Mouse (Mus musculus) heart, embryonic 15.5 days (tissue): ENCODE results near the gene Fkbp11. TPM values are rescaled to one million over a fixed set of nuclear protein-coding genes. Genes with fewer than 3 reads are reported as not detected.
A peak's percentile ranks its signal among the peaks of the same experiment; 100 is the strongest.

ENCODE experiments used
- ATAC-seq: fragments of 200-750 bp; cut with Nextera tagmentation; replicated peaks from 2 replicates; pipeline ENCODE4 v1.8.0; 2017; ENCODE audit warnings: low read depth, moderate TSS enrichment; ENCODE audit not compliant: insufficient number of reproducible peaks, insufficient read depth, low FRiP score
- H3K27ac ChIP-seq: fragments of 300-500 bp; sonication (generic); 2 replicates; pipeline ENCODE4 v1.5.1; 2015; ENCODE audit warnings: mild to moderate bottlenecking, inconsistent platforms
- H3K27me3 ChIP-seq: fragments of 300-500 bp; sonication (generic); 2 replicates; pipeline ENCODE4 v1.6.1; 2015; ENCODE audit warnings: inconsistent platforms
- H3K36me3 ChIP-seq: fragments of 300-500 bp; sonication (generic); 2 replicates; pipeline ENCODE4 v1.6.1; 2015; ENCODE audit warnings: mild to moderate bottlenecking, inconsistent platforms
- H3K4me1 ChIP-seq: fragments of 300-500 bp; sonication (generic); replicated peaks from 2 replicates; pipeline ENCODE4 v1.6.1; 2015; ENCODE audit warnings: inconsistent platforms
- H3K4me2 ChIP-seq: fragments of 300-500 bp; sonication (generic); 2 replicates; pipeline ENCODE4 v1.6.1; 2015; ENCODE audit warnings: inconsistent platforms, mild to moderate bottlenecking, moderate library complexity
- H3K4me3 ChIP-seq: fragments of 300-500 bp; sonication (generic); 2 replicates; pipeline ENCODE4 v1.5.1; 2015; ENCODE audit warnings: mild to moderate bottlenecking, inconsistent platforms
- H3K9ac ChIP-seq: fragments of 300-500 bp; sonication (generic); 2 replicates; pipeline ENCODE4 v1.6.1; 2015; ENCODE audit warnings: mild to moderate bottlenecking, inconsistent platforms
- H3K9me3 ChIP-seq: fragments of 300-500 bp; sonication (generic); replicated peaks from 2 replicates; pipeline ENCODE4 v1.6.1; 2016; ENCODE audit warnings: inconsistent platforms
- WGBS: fragments of 180-500 bp; shearing (Covaris S2); methylation state at CpG from one replicate; pipeline ENCODE4 v1.1.7; 2015; ENCODE audit warnings: mixed read lengths; 5-methylcytosine and 5-hydroxymethylcytosine counted together
- polyA plus RNA-seq: library from polyadenylated mRNA; unstranded; fragments of >200 nt; fragmentation: Nextera tagmentation; extraction: Ambion mirVana; gene quantifications from 2 replicates; pipeline ENCODE4 v1.2.1, GENCODE M21; 2015

Fkbp11 gene
- polyA plus RNA-seq, 1 experiment from 2014 or later = 20.9 TPM

- ATAC-seq = no peak
- Histone ChIP-seq H3K9ac (no peak overlapping the region), H3K9me3 (no peaks in the 10 kb centered on the region), H3K4me3 (no peak overlapping the region), H3K4me1 (peaks cover 28% of the 10 kb centered on the region), H3K4me2 (peak overlapping the region; percentile 32), H3K27me3 (no peaks in the 10 kb centered on the region), H3K36me3 (no peaks in the 10 kb centered on the region), H3K27ac (peak overlapping the region; percentile 83)
- WGBS = 49% methylated on average over 7 of the region's 7 CpGs
Observed at GRCm38 (mm10) chr15:98691486-98692147, 36.4 kb downstream of the Fkbp11 start.

GRCm38 (mm10) chr15:98689682-98690081 is 38.3 kb downstream of the Fkbp11 start:
- 78% methylated on average over 2 of the region's 2 CpGs for WGBS
- no peak overlapping the region for H3K4me2 ChIP-seq
- H3K27ac ChIP-seq = no peak overlapping the region
- no peak overlapping the region for H3K9ac ChIP-seq
- no peak overlapping the region for H3K4me3 ChIP-seq
- ATAC-seq = no peak
- no peaks in the 10 kb centered on the region for H3K36me3 ChIP-seq
- no peaks in the 10 kb centered on the region for H3K27me3 ChIP-seq
- H3K4me1 ChIP-seq = peaks cover 24% of the 10 kb centered on the region
- no peaks in the 10 kb centered on the region for H3K9me3 ChIP-seq

GRCm38 (mm10) chr15:98685926-98686325 is 42.1 kb downstream of the Fkbp11 start:
- no peak for ATAC-seq
- H3K4me3 ChIP-seq = no peak overlapping the region
- H3K36me3 ChIP-seq = no peaks in the 10 kb centered on the region
- H3K9me3 ChIP-seq = no peaks in the 10 kb centered on the region
- no peak overlapping the region for H3K4me2 ChIP-seq
- no peaks in the 10 kb centered on the region for H3K27me3 ChIP-seq
- WGBS = 68% methylated on average over 3 of the region's 3 CpGs
- no peak overlapping the region for H3K9ac ChIP-seq
- H3K27ac ChIP-seq = no peak overlapping the region
- peaks cover 8% of the 10 kb centered on the region for H3K4me1 ChIP-seq

GRCm38 (mm10) chr15:98683746-98684145 is 44.3 kb downstream of the Fkbp11 start:
- no peak for ATAC-seq
- 81% methylated on average over 1 of the region's 1 CpGs for WGBS

GRCm38 (mm10) chr15:98683177-98683576 is 44.8 kb downstream of the Fkbp11 start:
- 43% methylated on average over 10 of the region's 10 CpGs for WGBS
- H3K4me2 ChIP-seq = no peak overlapping the region
- 0 out of 2 replicates have a peak, but pooled peaks cover 5% of the 10 kb centered on the region for H3K4me1 ChIP-seq
- H3K36me3 ChIP-seq = no peaks in the 10 kb centered on the region
- no peak for ATAC-seq
- no peak overlapping the region for H3K4me3 ChIP-seq
- no peak overlapping the region for H3K27ac ChIP-seq
- no peaks in the 10 kb centered on the region for H3K27me3 ChIP-seq
- H3K9ac ChIP-seq = no peak overlapping the region
- H3K9me3 ChIP-seq = no peaks in the 10 kb centered on the region

More at GRCm38 (mm10) chr15:98683746-98684145, 44.3 kb downstream of the Fkbp11 start:
- 0 out of 2 replicates have a peak, but pooled peaks cover 5% of the 10 kb centered on the region for H3K4me1 ChIP-seq
- H3K4me3 ChIP-seq = no peak overlapping the region
- no peaks in the 10 kb centered on the region for H3K27me3 ChIP-seq
- H3K9me3 ChIP-seq = no peaks in the 10 kb centered on the region
- no peak overlapping the region for H3K4me2 ChIP-seq
- no peak overlapping the region for H3K27ac ChIP-seq
- H3K9ac ChIP-seq = no peak overlapping the region
- H3K36me3 ChIP-seq = no peaks in the 10 kb centered on the region

- H3K4me3 ChIP-seq = no peak overlapping the region
- 74% methylated on average over 7 of the region's 7 CpGs for WGBS
- H3K27ac ChIP-seq = no peak overlapping the region
- peaks cover 11% of the 10 kb centered on the region for H3K4me1 ChIP-seq
- H3K36me3 ChIP-seq = no peaks in the 10 kb centered on the region
- no peak for ATAC-seq
- H3K4me2 ChIP-seq = no peak overlapping the region
- no peaks in the 10 kb centered on the region for H3K9me3 ChIP-seq
- peaks cover 4% of the 10 kb centered on the region; the same call in 1 of the 2 replicates for H3K27me3 ChIP-seq
- no peak overlapping the region for H3K9ac ChIP-seq
Observed at GRCm38 (mm10) chr15:98681633-98682032, 46.4 kb downstream of the Fkbp11 start.

- H3K27ac ChIP-seq = no peak overlapping the region
Observed at GRCm38 (mm10) chr15:98680660-98681059, 47.3 kb downstream of the Fkbp11 start.

GRCm38 (mm10) chr15:98677977-98678376 is 50.0 kb downstream of the Fkbp11 start:
- no peak overlapping the region for H3K27ac ChIP-seq
- H3K4me1 ChIP-seq = peaks cover 25% of the 10 kb centered on the region
- H3K36me3 ChIP-seq = no peaks in the 10 kb centered on the region
- no peak for ATAC-seq
- peaks cover 32% of the 10 kb centered on the region for H3K27me3 ChIP-seq
- no peak overlapping the region for H3K4me2 ChIP-seq
- no peak overlapping the region for H3K9ac ChIP-seq
- 57% methylated on average over 7 of the region's 7 CpGs for WGBS
- no peaks in the 10 kb centered on the region for H3K9me3 ChIP-seq
- no peak overlapping the region for H3K4me3 ChIP-seq

More at GRCm38 (mm10) chr15:98680660-98681059, 47.3 kb downstream of the Fkbp11 start:
- H3K9me3 ChIP-seq = no peaks in the 10 kb centered on the region
- peaks cover 21% of the 10 kb centered on the region for H3K4me1 ChIP-seq
- H3K9ac ChIP-seq = no peak overlapping the region
- H3K4me2 ChIP-seq = no peak overlapping the region
- no peaks in the 10 kb centered on the region for H3K36me3 ChIP-seq
- 72% methylated on average over 8 of the region's 8 CpGs for WGBS
- H3K4me3 ChIP-seq = no peak overlapping the region
- no peak for ATAC-seq
- peaks cover 14% of the 10 kb centered on the region for H3K27me3 ChIP-seq

GRCm38 (mm10) chr15:98676940-98677728 is 50.9 kb downstream of the Fkbp11 start, which contains the start of gene Rnd1:
Gene Rnd1, minus strand, starts transcription at chr15:98677461.
- Histone ChIP-seq H3K27me3 (peaks cover 32% of the 10 kb centered on the region), H3K27ac (no peak within 1 kb of the TSS), H3K9me3 (no peaks in the 10 kb centered on the region), H3K4me2 (peak within 1 kb of the TSS; percentile 98), H3K9ac (peak within 1 kb of the TSS; percentile 51; the same call in 1 of the 2 replicates), H3K4me3 (peak within 1 kb of the TSS; percentile 54), H3K4me1 (peaks cover 31% of the 10 kb centered on the region), H3K36me3 (no peaks in the 10 kb centered on the region)
- under 1% methylated on average over 37 of the region's 37 CpGs for WGBS
- ATAC-seq = peak; percentile 96

GRCm38 (mm10) chr15:98676471-98676870 is 51.5 kb downstream of the Fkbp11 start:
- H3K9me3 ChIP-seq = no peaks in the 10 kb centered on the region
- no peak overlapping the region for H3K9ac ChIP-seq
- 7% methylated on average over 9 of the region's 9 CpGs for WGBS
- peaks cover 32% of the 10 kb centered on the region for H3K27me3 ChIP-seq
- H3K4me3 ChIP-seq = peak overlapping the region; percentile 54
- H3K4me1 ChIP-seq = peaks cover 32% of the 10 kb centered on the region
- no peaks in the 10 kb centered on the region for H3K36me3 ChIP-seq
- H3K4me2 ChIP-seq = peak overlapping the region; percentile 98
- H3K27ac ChIP-seq = no peak overlapping the region
- ATAC-seq = no peak

- Histone ChIP-seq H3K4me2 (peak overlapping the region; percentile 98), H3K4me3 (peak overlapping the region; percentile 54), H3K9me3 (no peaks in the 10 kb centered on the region), H3K27ac (no peak overlapping the region), H3K27me3 (peaks cover 32% of the 10 kb centered on the region), H3K9ac (no peak overlapping the region), H3K36me3 (no peaks in the 10 kb centered on the region), H3K4me1 (peaks cover 32% of the 10 kb centered on the region)
- WGBS = 10% methylated on average over 14 of the region's 14 CpGs
- no peak for ATAC-seq
Observed at GRCm38 (mm10) chr15:98675634-98676250, 52.3 kb downstream of the Fkbp11 start.
